Mouse (Mus musculus) left cerebral cortex, adult 2 months (tissue): ENCODE data around the gene Adgrf1. TPM values are rescaled to one million over a fixed set of nuclear protein-coding genes. Genes with fewer than 3 reads are reported as not detected.

Experiments used
- DNase-seq, 2 experiments: peaks; one replicate each; pipeline ENCODE4 v3.0.0; 2021 to 2022; ENCODE audit warnings: low spot score in 2 of 2, mixed read lengths in 1 of 2; ENCODE audit errors: extremely low spot score in 1 of 2
- H3K27ac ChIP-seq: fragments of 200-600 bp; 2 replicates; pipeline ENCODE4 v1.8.1; 2022
- H3K4me3 ChIP-seq: fragments of 200-600 bp; 2 replicates; pipeline ENCODE4 v1.8.1; 2022
- CTCF ChIP-seq: fragments of 200-600 bp; IDR thresholded peaks from 2 replicates; pipeline ENCODE4 v1.8.1; 2022; ENCODE audit warnings: antibody characterized with exemption, mild to moderate bottlenecking, moderate library complexity
- intact Hi-C: fragments of 180-260 bp; cut with DNase I; formaldehyde crosslinking; loops from one replicate; pipeline ENCODE4 v1.15.1; 2025
- total RNA-seq, 2 experiments: library from RNA; stranded (reverse); gene quantifications; 2 replicates each; pipeline ENCODE4 v1.2.3; 2021

The Adgrf1 gene
- total RNA-seq, 2 experiments from 2014 or later, result not detected

DNA sequence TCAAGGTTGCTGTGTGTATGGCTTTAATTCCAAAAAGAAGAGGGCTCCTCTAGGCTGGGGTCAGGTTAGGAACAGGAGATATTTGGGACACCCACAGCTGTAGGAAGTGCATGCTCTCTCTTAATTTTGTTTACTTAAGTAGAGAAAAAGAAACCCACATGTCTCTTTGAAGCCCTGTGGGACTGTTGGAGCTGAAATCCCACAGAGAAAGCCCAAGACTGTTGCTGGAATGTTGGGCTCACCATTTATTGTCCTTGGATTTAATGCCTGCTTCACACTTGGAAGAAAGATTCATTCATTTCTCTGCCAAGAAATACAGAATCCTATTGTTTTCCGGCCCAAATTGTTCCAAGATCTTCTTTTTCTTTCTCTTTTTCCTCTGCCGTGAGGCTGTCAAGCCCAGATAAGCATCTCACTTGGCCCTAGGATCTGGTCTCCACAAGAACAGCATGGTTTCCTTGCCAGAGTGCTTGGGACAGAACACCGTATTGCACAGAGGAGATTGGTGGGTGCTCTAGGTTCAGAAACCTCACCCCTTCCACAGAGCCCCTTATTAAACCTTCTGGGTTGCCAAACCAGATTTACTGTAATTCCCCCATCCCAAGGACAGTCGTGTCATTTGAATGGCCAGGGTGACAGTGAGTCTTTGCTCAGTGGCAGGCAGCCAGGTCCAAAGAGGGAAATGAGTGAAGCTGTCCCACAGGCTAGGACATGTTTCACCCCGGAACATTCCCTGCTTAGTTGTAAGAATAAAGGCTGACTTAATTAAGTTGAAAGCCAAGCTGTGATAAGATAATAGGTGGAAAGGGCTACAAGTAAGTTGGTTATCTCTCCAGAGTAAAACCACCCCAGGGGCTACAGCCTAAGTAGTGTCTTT is 18.6 kb upstream of the Adgrf1 start:
- no peak for TF ChIP-seq CTCF
- no peak overlapping the region for H3K4me3 ChIP-seq
- no peak overlapping the region for H3K27ac ChIP-seq
- intact Hi-C loops, result no loop called here
- DNase-seq, result no peak

GRCm38 (mm10) chr17:43252846-43253245 is 17.3 kb upstream of the Adgrf1 start:
- intact Hi-C loops, result no loop called here
- no peak for DNase-seq
- Histone ChIP-seq H3K27ac (no peak overlapping the region), H3K4me3 (no peak overlapping the region)
- TF ChIP-seq CTCF, result no peak

DNA sequence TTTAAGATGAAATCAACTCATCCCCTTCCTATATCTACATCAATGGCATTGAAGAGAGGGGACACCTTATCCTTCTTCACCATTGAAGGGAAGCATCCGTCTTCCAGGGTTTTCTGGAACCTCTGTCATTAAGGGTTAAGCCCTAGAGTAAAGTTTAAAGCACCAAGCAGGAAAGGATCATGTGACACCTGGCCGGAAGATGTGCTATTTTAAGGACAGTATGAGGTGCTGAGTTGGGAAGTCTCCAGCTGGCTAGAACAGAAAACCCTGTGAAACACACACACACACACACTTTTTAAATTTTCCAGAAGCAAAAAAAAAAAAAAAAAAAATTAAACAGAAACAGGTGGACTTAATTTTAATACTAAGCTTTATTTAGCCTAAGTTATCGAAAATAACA is 15.9 kb upstream of the Adgrf1 start:
- no peak for DNase-seq
- intact Hi-C loops, result no loop called here

GRCm38 (mm10) chr17:43256536-43257135 is 13.5 kb upstream of the Adgrf1 start:
- DNase-seq, result no peak
- H3K4me3 ChIP-seq, result no peak overlapping the region
- intact Hi-C loops, result no loop called here
- no peak overlapping the region for H3K27ac ChIP-seq
- TF ChIP-seq CTCF, result no peak

More for the DNA sequence above, 15.9 kb upstream of the Adgrf1 start:
- no peak overlapping the region for H3K27ac ChIP-seq
- no peak overlapping the region for H3K4me3 ChIP-seq
- TF ChIP-seq CTCF, result no peak

DNA sequence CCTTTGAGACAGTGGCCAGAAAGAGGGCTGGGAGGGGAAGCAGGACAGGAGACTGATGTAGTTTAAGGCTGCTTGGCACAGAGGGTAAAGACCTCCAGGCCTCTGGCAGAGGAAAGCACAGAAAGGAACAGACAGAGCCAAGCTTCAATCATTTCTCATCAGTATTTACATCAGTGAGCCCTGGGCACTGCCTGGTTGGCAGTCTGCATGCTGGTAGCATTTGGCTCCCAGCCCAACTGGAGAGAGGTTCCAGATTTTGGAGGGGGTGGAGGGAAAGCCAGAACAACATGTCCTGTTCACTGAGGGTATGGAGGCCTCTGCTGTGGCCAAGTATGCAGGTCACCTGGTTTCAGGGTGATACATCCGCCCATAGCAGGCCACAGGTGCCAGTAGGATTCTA is 12.4 kb upstream of the Adgrf1 start:
- Histone ChIP-seq H3K4me3 (no peak overlapping the region), H3K27ac (no peak overlapping the region)
- intact Hi-C loops, result no loop called here
- DNase-seq, result no peak
- TF ChIP-seq CTCF, result no peak

DNA sequence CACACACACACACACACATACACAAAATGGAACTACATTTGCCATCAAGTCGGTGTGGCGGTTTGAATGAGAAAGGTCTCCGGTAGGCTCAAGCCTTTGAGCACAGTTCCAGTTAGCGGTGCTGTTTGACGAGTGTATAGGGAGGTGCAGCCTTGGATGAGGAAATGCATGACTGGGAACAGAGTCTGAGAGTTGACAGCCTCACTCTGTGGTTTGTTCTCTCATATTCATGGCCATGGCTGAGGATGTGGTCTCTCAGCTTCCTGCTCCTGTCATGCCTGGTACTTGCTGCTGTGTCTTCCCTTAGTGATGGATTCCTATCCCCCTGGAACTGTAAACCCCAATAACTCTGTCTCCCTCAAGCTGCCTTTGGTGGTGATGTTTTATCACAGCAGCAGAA is 8.2 kb upstream of the Adgrf1 start:
- intact Hi-C loops, result no loop called here
- no peak for TF ChIP-seq CTCF
- no peak for DNase-seq
- Histone ChIP-seq H3K4me3 (no peak overlapping the region), H3K27ac (no peak overlapping the region)

GRCm38 (mm10) chr17:43264739-43265138 is 5.4 kb upstream of the Adgrf1 start:
- intact Hi-C loops, result loop anchor here (1.0 to 5.0 kb wide), 3 partner anchors 194 to 348 kb away; no protein-coding TSS in a partner anchor
- Histone ChIP-seq H3K27ac (no peak overlapping the region), H3K4me3 (no peak overlapping the region)
- no peak for DNase-seq
- no peak for TF ChIP-seq CTCF

- peak; percentile 71 to 73 for DNase-seq
- H3K4me3 ChIP-seq, result no peak overlapping the region
- no peak overlapping the region for H3K27ac ChIP-seq
- intact Hi-C loops, result loop anchor here (1.0 to 5.0 kb wide), 3 partner anchors 193 to 347 kb away; no protein-coding TSS in a partner anchor
- peak; percentile 94 for TF ChIP-seq CTCF
Observed at GRCm38 (mm10) chr17:43265178-43265837, 4.8 kb upstream of the Adgrf1 start.

DNA sequence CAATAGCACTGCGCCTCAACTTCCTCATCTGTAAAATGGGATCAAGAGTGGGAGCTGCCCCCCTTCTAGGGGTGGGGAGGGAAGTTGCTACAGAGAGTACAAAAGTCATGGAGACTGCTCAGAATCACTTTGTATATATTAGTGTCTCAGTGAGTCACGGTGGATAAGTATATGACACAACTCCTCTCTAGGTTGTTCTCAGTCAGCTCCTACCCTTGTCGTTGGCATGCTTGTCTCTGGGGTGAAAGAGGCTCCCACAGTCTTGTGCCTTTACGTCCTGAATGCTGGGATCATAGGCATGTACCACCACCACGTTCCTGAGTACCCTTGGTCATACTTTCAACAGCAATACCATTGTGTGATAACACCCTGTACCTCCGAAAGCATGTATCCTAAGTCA is 4.2 kb upstream of the Adgrf1 start:
- Histone ChIP-seq H3K4me3 (no peak overlapping the region), H3K27ac (no peak overlapping the region)
- no peak for DNase-seq
- intact Hi-C loops, result loop anchor here (1.0 to 5.0 kb wide), 3 partner anchors 192 to 346 kb away; no protein-coding TSS in a partner anchor
- TF ChIP-seq CTCF, result no peak

GRCm38 (mm10) chr17:43266636-43267035 is 3.5 kb upstream of the Adgrf1 start:
- H3K27ac ChIP-seq, result no peak overlapping the region
- TF ChIP-seq CTCF, result no peak
- intact Hi-C loops, result loop anchor here (5.0 kb wide), 2 partner anchors 251 to 346 kb away; no protein-coding TSS in a partner anchor
- H3K4me3 ChIP-seq, result no peak overlapping the region
- no peak for DNase-seq

- H3K27ac ChIP-seq, result no peak overlapping the region
- no peak; the same call in none of the 2 replicates for TF ChIP-seq CTCF
- intact Hi-C loops, result loop anchor here (5.0 kb wide), 2 partner anchors 250 to 345 kb away; no protein-coding TSS in a partner anchor
- DNase-seq, result no peak
- H3K4me3 ChIP-seq, result no peak overlapping the region
Observed at GRCm38 (mm10) chr17:43267046-43267749, 2.9 kb upstream of the Adgrf1 start.
